Mouse (Mus musculus) left cerebral cortex, postnatal 10 days (tissue): ENCODE measurements around the gene Nipa2. TPM values are rescaled to one million over a fixed set of nuclear protein-coding genes. Genes with fewer than 3 reads are reported as not detected.

Experiments
- total RNA-seq, 2 experiments: library from RNA; stranded (reverse); gene quantifications; 2 replicates each; pipeline ENCODE4 v1.2.3; 2021

Nipa2 gene
- total RNA-seq, 2 experiments from 2014 or later, result 59.3 to 70.4 TPM

Other genes with a start within 250 kb of the Nipa2 start
- 10 to 100 TPM; 12.1 to 12.3 TPM for gene Siglech, start 194.3 kb downstream of the Nipa2 start, total RNA-seq
- 10 to 100 TPM; 25.7 to 27.5 TPM for gene Tubgcp5, start 168.3 kb downstream of the Nipa2 start, total RNA-seq
- 10 to 100 TPM; 70.0 to 70.8 TPM for gene Cyfip1, start 120.7 kb downstream of the Nipa2 start, total RNA-seq
- gene Nipa1, start 57.5 kb upstream of the Nipa2 start, total RNA-seq, result 10 to 100 TPM; 77.2 to 78.4 TPM
- gene Herc2, start 87.7 kb upstream of the Nipa2 start, total RNA-seq, result 100 to 1,000 TPM; 137 TPM